ENCODE assay signal across 20 mouse cellular contexts in the genomic region with DNA sequence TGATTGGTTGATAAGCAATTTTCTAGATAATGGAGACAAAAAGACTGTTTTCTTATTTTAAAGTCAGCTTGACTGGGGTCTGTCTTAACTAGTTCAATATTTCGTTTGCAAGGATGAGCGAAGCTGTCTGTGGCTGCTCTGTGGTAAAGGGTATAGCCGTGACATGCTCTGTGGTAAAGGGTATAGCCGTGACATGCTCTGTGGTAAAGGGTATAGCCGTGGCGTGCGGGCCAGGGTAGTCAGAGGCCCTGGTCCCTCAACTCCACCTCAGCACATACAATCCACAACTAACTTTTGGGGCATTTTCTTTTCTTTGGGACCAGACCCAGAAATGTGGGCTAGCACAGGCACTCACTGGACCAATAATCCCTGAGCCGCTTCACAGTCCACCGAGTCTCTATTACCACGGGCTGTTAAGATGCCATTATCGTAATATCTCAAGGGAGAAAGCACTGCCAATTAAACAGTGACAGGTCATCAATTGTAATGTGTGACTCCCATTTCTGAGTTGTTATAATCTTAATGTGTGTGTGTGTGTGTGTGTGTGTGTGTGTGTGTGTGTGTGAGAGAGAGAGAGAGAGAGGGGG.
"Had no signal": no experiment of that assay in that cellular context is flagged by ENCODE, and none has a peak within 500 bp of the region (broad histone marks: within the 10 kb centered on the region; RNA-seq: fewer than 3 reads in every experiment).

No protein-coding gene starts in this region.

- H3K36me3 ChIP-seq: limb, embryonic 10.5 days; liver, embryonic 13.5 days had no signal

- H3K9me3 ChIP-seq: limb, embryonic 10.5 days; limb, embryonic 13.5 days; liver, embryonic 13.5 days had no signal

- H3K4me3 ChIP-seq: layer of hippocampus, adult 2 months; limb, embryonic 10.5 days; limb, embryonic 13.5 days; liver, embryonic 13.5 days; myocyte had no signal

- DNase-seq: kidney, adult 18-20 months; kidney, adult 9 months; kidney, postnatal 14 days; layer of hippocampus, adult 9-11 months; liver; liver, embryonic 13.5 days; lung, adult 2 months; lung, postnatal 14 days; lung, postnatal 4 days; right cerebral cortex, adult 18-20 months; right cerebral cortex, postnatal 14 days; right cerebral cortex, postnatal 4 days; thymus, postnatal 25 days had no signal

- H3K4me2 ChIP-seq: limb, embryonic 13.5 days; liver, embryonic 13.5 days; midbrain, embryonic 11.5 days had no signal

- H3K4me1 ChIP-seq: limb, embryonic 13.5 days; liver, embryonic 13.5 days had no signal

- H3K9ac ChIP-seq: limb, embryonic 13.5 days; liver, embryonic 13.5 days had no signal

- H3K27me3 ChIP-seq: limb, embryonic 13.5 days; liver, embryonic 13.5 days had no signal

- H3K27ac ChIP-seq: layer of hippocampus, adult 2 months; limb, embryonic 10.5 days; limb, embryonic 13.5 days; liver, embryonic 13.5 days; stomach, postnatal 0 days had no signal

- ATAC-seq: midbrain, embryonic 16.5 days had no signal
